ENCODE assay signal across 14 mouse cellular contexts in the genomic region with DNA sequence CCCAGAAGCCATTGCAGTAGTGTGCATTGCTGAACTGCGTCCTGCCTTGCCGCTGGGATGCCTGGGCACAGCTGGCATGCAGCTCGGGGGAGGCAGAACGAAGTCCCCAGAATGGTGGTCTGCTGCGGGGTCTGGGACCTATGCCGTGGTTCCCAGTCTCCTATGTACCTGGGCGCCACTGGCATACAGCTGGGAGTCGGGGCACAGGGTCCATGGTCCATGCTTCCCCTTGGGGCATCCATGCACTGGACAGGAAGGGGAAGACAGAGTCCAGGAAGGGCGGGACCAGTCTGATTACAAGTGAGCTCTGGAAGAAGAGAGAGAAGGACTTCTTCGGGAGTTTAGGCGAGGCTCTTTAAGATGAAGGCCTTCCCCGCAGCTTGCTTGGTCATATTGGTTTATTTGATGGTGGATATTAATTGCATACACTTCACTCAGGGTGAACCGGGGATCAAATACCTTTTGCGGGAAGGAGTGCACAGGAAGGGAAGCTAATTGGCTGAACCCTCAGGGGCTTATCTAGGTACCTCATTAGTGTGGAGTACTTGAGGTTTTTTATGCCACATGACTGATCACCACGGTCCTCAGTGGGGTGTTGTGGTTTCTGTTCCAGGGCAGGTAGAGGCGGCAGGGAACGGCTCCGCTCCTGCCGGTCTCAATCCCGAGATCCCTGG. TPM values are rescaled to one million over a fixed set of nuclear protein-coding genes. Genes with fewer than 3 reads are reported as not detected.
A peak's percentile ranks its signal among the peaks of the same experiment; 100 is the strongest.
DNase-seq lines count a peak whose midpoint lies in the region; ATAC-seq and TF ChIP-seq lines count a peak whose summit lies in the region.
"Had no signal": no experiment of that assay in that cellular context is flagged by ENCODE, and none has a peak within 500 bp of the region (broad histone marks: within the 10 kb centered on the region; RNA-seq: fewer than 3 reads in every experiment).

No protein-coding gene starts in this region.

- TF ChIP-seq POLR2A in kidney, adult 2 months (IDR thresholded peaks at IDR 0.05; ENCODE audit: low read depth, low read length): no peak

- no peak overlapping the region for H3K4me3 ChIP-seq in intestine, embryonic 15.5 days (replicated peaks)
- no peak overlapping the region for H3K4me3 ChIP-seq in intestine, postnatal 0 days (ENCODE audit: low read depth, low read length)
- peak overlapping the region; percentile 61; the same call in 1 of the 2 replicates for H3K4me3 ChIP-seq in G1E (ENCODE audit: low read depth, low read length)
- H3K4me3 ChIP-seq in kidney, adult 2 months (ENCODE audit: insufficient read depth, low read depth, low read length): no peak overlapping the region
- H3K4me3 ChIP-seq in liver, embryonic 14.5 days (ENCODE audit: insufficient read depth in 1 of 2, low read depth in 2 of 2, low read length in 2 of 2): no peak overlapping the region
- no peak overlapping the region for H3K4me3 ChIP-seq in hindbrain, embryonic 14.5 days (replicated peaks; ENCODE audit: low read length)
- no peak overlapping the region for H3K4me3 ChIP-seq in forebrain, embryonic 16.5 days (replicated peaks; ENCODE audit: low read length)
- H3K4me3 ChIP-seq: midbrain, embryonic 12.5 days had no signal

- H3K9ac ChIP-seq in intestine, embryonic 15.5 days: no peak overlapping the region
- no peak overlapping the region for H3K9ac ChIP-seq in intestine, postnatal 0 days (ENCODE audit: low read depth, low read length)
- peak overlapping the region; percentile 2; the same call in 1 of the 2 replicates for H3K9ac ChIP-seq in liver, embryonic 14.5 days (replicated peaks)
- no peak overlapping the region for H3K9ac ChIP-seq in hindbrain, embryonic 14.5 days
- H3K9ac ChIP-seq in forebrain, embryonic 16.5 days (replicated peaks; ENCODE audit: low read depth, low read length): no peak overlapping the region

- peak; percentile 41; the same call in 1 of the 2 replicates for ATAC-seq in intestine, embryonic 15.5 days
- no peak for ATAC-seq in intestine, postnatal 0 days
- no peak for ATAC-seq in G1E (ENCODE audit: extremely low read depth, insufficient number of reproducible peaks, low FRiP score, poor library complexity, severe bottlenecking)
- ATAC-seq in liver, embryonic 14.5 days (ENCODE audit: insufficient read depth): no peak
- no peak for ATAC-seq in hindbrain, embryonic 14.5 days (ENCODE audit: low FRiP score)
- no peak for ATAC-seq in forebrain, embryonic 16.5 days
- ATAC-seq: forebrain, embryonic 14.5 days had no signal

- no peak for DNase-seq in G1E (ENCODE audit: low spot score)
- DNase-seq in kidney, adult 2 months: peak; percentile 67
- DNase-seq in liver, embryonic 14.5 days (ENCODE audit: low read depth in 3 of 3, low spot score in 3 of 3): no peak
- DNase-seq in right cerebral cortex, postnatal 36 days (ENCODE audit: low spot score in 2 of 2): no peak
- no peak for DNase-seq in hindbrain, embryonic 14.5 days (ENCODE audit: low spot score)
- DNase-seq: layer of hippocampus, postnatal 36 days; right cerebral cortex, adult 18-20 months; thymus, postnatal 14 days had no signal

- no peak overlapping the region for H3K27ac ChIP-seq in intestine, embryonic 15.5 days
- no peak overlapping the region for H3K27ac ChIP-seq in intestine, postnatal 0 days (ENCODE audit: low read depth, low read length)
- peak overlapping the region; percentile 95 for H3K27ac ChIP-seq in kidney, adult 2 months (ENCODE audit: insufficient read depth, low read depth, low read length)
- peak overlapping the region; percentile 92 for H3K27ac ChIP-seq in liver, embryonic 14.5 days
- no peak overlapping the region for H3K27ac ChIP-seq in hindbrain, embryonic 14.5 days
- no peak overlapping the region for H3K27ac ChIP-seq in forebrain, embryonic 16.5 days (ENCODE audit: low read length)
- H3K27ac ChIP-seq: midbrain, embryonic 12.5 days had no signal

- no peak overlapping the region for H3K4me2 ChIP-seq in intestine, embryonic 15.5 days (replicated peaks)
- no peak overlapping the region for H3K4me2 ChIP-seq in intestine, postnatal 0 days (replicated peaks; ENCODE audit: low read depth)
- H3K4me2 ChIP-seq in liver, embryonic 14.5 days (ENCODE audit: low read depth): peak overlapping the region; percentile 78
- no peak overlapping the region for H3K4me2 ChIP-seq in hindbrain, embryonic 14.5 days (replicated peaks)
- H3K4me2 ChIP-seq in forebrain, embryonic 16.5 days (ENCODE audit: low read length): no peak overlapping the region
- H3K4me2 ChIP-seq: midbrain, embryonic 12.5 days had no signal

- TF ChIP-seq EP300 in liver, embryonic 14.5 days (IDR thresholded peaks at IDR 0.05; ENCODE audit: low read depth): no peak

- no peak for TF ChIP-seq CTCF in intestine, postnatal 0 days (IDR thresholded peaks at IDR 0.05; ENCODE audit: low read depth)
- no peak for TF ChIP-seq CTCF in G1E (IDR thresholded peaks at IDR 0.05; ENCODE audit: low read depth, low read length)
- TF ChIP-seq CTCF in kidney, adult 2 months (conservative IDR thresholded peaks at IDR 0.05; ENCODE audit: insufficient read depth, insufficient read length, low read depth, low read length): no peak
- TF ChIP-seq CTCF in liver, embryonic 14.5 days (IDR thresholded peaks at IDR 0.05; ENCODE audit: low read depth): no peak

- no peaks in the 10 kb centered on the region for H3K36me3 ChIP-seq in intestine, embryonic 15.5 days
- H3K36me3 ChIP-seq in intestine, postnatal 0 days (ENCODE audit: control insufficient read depth, insufficient read depth): no peaks in the 10 kb centered on the region
- H3K36me3 ChIP-seq in G1E (replicated peaks): no peaks in the 10 kb centered on the region
- no peaks in the 10 kb centered on the region for H3K36me3 ChIP-seq in kidney, adult 2 months (ENCODE audit: control insufficient read depth, insufficient read depth, low read length)
- no peaks in the 10 kb centered on the region for H3K36me3 ChIP-seq in liver, embryonic 14.5 days (replicated peaks; ENCODE audit: control insufficient read depth, insufficient read depth, low read depth)
- no peaks in the 10 kb centered on the region for H3K36me3 ChIP-seq in hindbrain, embryonic 14.5 days (replicated peaks; ENCODE audit: control insufficient read depth, insufficient read depth)
- no peaks in the 10 kb centered on the region for H3K36me3 ChIP-seq in forebrain, embryonic 16.5 days (ENCODE audit: control insufficient read depth, insufficient read depth)
- H3K36me3 ChIP-seq: midbrain, embryonic 12.5 days had no signal

- H3K4me1 ChIP-seq in intestine, embryonic 15.5 days (replicated peaks): peaks cover 10% of the 10 kb centered on the region; the same call in 1 of the 2 replicates
- 0 out of 2 replicates have a peak, but pooled peaks cover 7% of the 10 kb centered on the region for H3K4me1 ChIP-seq in intestine, postnatal 0 days (replicated peaks; ENCODE audit: control insufficient read depth, insufficient read depth, low read length)
- peaks cover 68% of the 10 kb centered on the region for H3K4me1 ChIP-seq in G1E (ENCODE audit: insufficient read depth, low read depth, low read length)
- H3K4me1 ChIP-seq in kidney, adult 2 months (ENCODE audit: control insufficient read depth, insufficient read depth, low read length): peaks cover 17% of the 10 kb centered on the region
- peaks cover 32 to 46% of the 10 kb centered on the region in 2 experiments for H3K4me1 ChIP-seq in liver, embryonic 14.5 days (replicated peaks; ENCODE audit: control insufficient read depth in 2 of 2, insufficient read depth in 2 of 2, low read length in 1 of 2)
- no peaks in the 10 kb centered on the region for H3K4me1 ChIP-seq in hindbrain, embryonic 14.5 days (replicated peaks; ENCODE audit: control insufficient read depth, insufficient read depth, low read length)
- peaks cover 2% of the 10 kb centered on the region; the same call in 1 of the 2 replicates for H3K4me1 ChIP-seq in forebrain, embryonic 16.5 days (replicated peaks; ENCODE audit: control insufficient read depth, insufficient read depth, low read length)

- no peaks in the 10 kb centered on the region for H3K9me3 ChIP-seq in intestine, embryonic 15.5 days
- no peaks in the 10 kb centered on the region for H3K9me3 ChIP-seq in intestine, postnatal 0 days (ENCODE audit: control insufficient read depth)
- H3K9me3 ChIP-seq in G1E (replicated peaks): no peaks in the 10 kb centered on the region
- H3K9me3 ChIP-seq in liver, embryonic 14.5 days (ENCODE audit: control insufficient read depth, low read length): no peaks in the 10 kb centered on the region
- no peaks in the 10 kb centered on the region for H3K9me3 ChIP-seq in hindbrain, embryonic 14.5 days (ENCODE audit: control insufficient read depth, low read length)
- no peaks in the 10 kb centered on the region for H3K9me3 ChIP-seq in forebrain, embryonic 16.5 days (ENCODE audit: control insufficient read depth, low read length)
- H3K9me3 ChIP-seq: midbrain, embryonic 12.5 days had no signal

- no peaks in the 10 kb centered on the region for H3K27me3 ChIP-seq in intestine, embryonic 15.5 days (replicated peaks)
- no peaks in the 10 kb centered on the region for H3K27me3 ChIP-seq in intestine, postnatal 0 days (replicated peaks; ENCODE audit: control insufficient read depth, insufficient read depth, low read length)
- peaks cover 3% of the 10 kb centered on the region; the same call in 1 of the 2 replicates for H3K27me3 ChIP-seq in G1E (ENCODE audit: insufficient read depth, low read length)
- no peaks in the 10 kb centered on the region for H3K27me3 ChIP-seq in kidney, adult 2 months (replicated peaks; ENCODE audit: control insufficient read depth, insufficient read depth, low read length)
- no peaks in the 10 kb centered on the region for H3K27me3 ChIP-seq in liver, embryonic 14.5 days (ENCODE audit: control insufficient read depth, insufficient read depth, low read length)
- H3K27me3 ChIP-seq in hindbrain, embryonic 14.5 days (ENCODE audit: control insufficient read depth, insufficient read depth, low read length): no peaks in the 10 kb centered on the region
- H3K27me3 ChIP-seq in forebrain, embryonic 16.5 days (replicated peaks; ENCODE audit: control insufficient read depth, insufficient read depth, low read length): no peaks in the 10 kb centered on the region
- H3K27me3 ChIP-seq: midbrain, embryonic 12.5 days had no signal

- 71% methylated on average over 20 of the region's 20 CpGs for WGBS in intestine, embryonic 15.5 days
- 66% methylated on average over 20 of the region's 20 CpGs for WGBS in intestine, postnatal 0 days
- WGBS in kidney, adult 2 months: 47% methylated on average over 20 of the region's 20 CpGs
- WGBS in liver, embryonic 14.5 days (ENCODE audit: insufficient replicate concordance): 55% methylated on average over 20 of the region's 20 CpGs
- 78% methylated on average over 20 of the region's 20 CpGs for WGBS in hindbrain, embryonic 14.5 days
- 66% methylated on average over 20 of the region's 20 CpGs for WGBS in forebrain, embryonic 16.5 days

RNA-seq across cellular contexts. Expression of a gene that starts 24.9 kb away (rescaled TPM):
- 13.9 and 14.5 TPM in 2 replicates for polyA plus RNA-seq in intestine, embryonic 15.5 days (2015; fragmentation: Nextera tagmentation; extraction: Ambion mirVana)
- 4.1 and 4.7 TPM in 2 replicates for polyA plus RNA-seq in intestine, postnatal 0 days (2015; fragmentation: Nextera tagmentation; extraction: Ambion mirVana)
- total RNA-seq in G1E (2014; fragmentation: Nextera tagmentation): not detected in 2 replicates
- 0.11 and 0.12 TPM in 2 replicates for total RNA-seq in G1E (2017)
- polyA plus RNA-seq in G1E (2012): not detected in 2 replicates
- polyA plus RNA-seq in kidney, adult 2 months (2012; rRNA removed): 0.11 and 0.31 TPM in 2 replicates
- polyA plus RNA-seq in liver, embryonic 14.5 days (2012; rRNA removed): 0.02 and 0.36 TPM in 2 replicates
- polyA plus RNA-seq in liver, embryonic 14.5 days (2014; fragmentation: Nextera tagmentation; extraction: Ambion mirVana): 0.09 TPM in 1 of 2 replicates, not detected in the other
- polyA plus RNA-seq in hindbrain, embryonic 14.5 days (2014; fragmentation: Nextera tagmentation; extraction: Ambion mirVana): 608 and 616 TPM in 2 replicates
- 272 and 295 TPM in 2 replicates for polyA plus RNA-seq in forebrain, embryonic 16.5 days (2015; fragmentation: Nextera tagmentation; extraction: Ambion mirVana)
- polyA plus RNA-seq: C2C12 had no signal

RNA-seq across cellular contexts. Expression of a gene that starts 25.3 kb away (rescaled TPM):
- polyA plus RNA-seq in intestine, embryonic 15.5 days (2015; fragmentation: Nextera tagmentation; extraction: Ambion mirVana): 48.4 and 49.1 TPM in 2 replicates
- 22.0 and 23.0 TPM in 2 replicates for polyA plus RNA-seq in intestine, postnatal 0 days (2015; fragmentation: Nextera tagmentation; extraction: Ambion mirVana)
- total RNA-seq in G1E (2014; fragmentation: Nextera tagmentation) (148 TPM in 2 replicates), G1E (2017) (136 and 158 TPM in 2 replicates)
- polyA plus RNA-seq in G1E (2012): 7.2 and 17.0 TPM in 2 replicates
- 32.2 and 36.3 TPM in 2 replicates for polyA plus RNA-seq in kidney, adult 2 months (2012; rRNA removed)
- 10.7 and 14.9 TPM in 2 replicates for polyA plus RNA-seq in liver, embryonic 14.5 days (2012; rRNA removed)
- polyA plus RNA-seq in liver, embryonic 14.5 days (2014; fragmentation: Nextera tagmentation; extraction: Ambion mirVana): 45.0 and 52.3 TPM in 2 replicates
- polyA plus RNA-seq in hindbrain, embryonic 14.5 days (2014; fragmentation: Nextera tagmentation; extraction: Ambion mirVana): 84.9 and 93.8 TPM in 2 replicates
- polyA plus RNA-seq in forebrain, embryonic 16.5 days (2015; fragmentation: Nextera tagmentation; extraction: Ambion mirVana): 76.8 and 81.4 TPM in 2 replicates

Comparison
In these comparisons a context has a peak if more than half of its experiments do, and no peak if none do; other contexts are left out.
1. H3K27ac ChIP-seq: peak in kidney, adult 2 months (single experiment) and liver, embryonic 14.5 days (single experiment); none in intestine, embryonic 15.5 days (single experiment), intestine, postnatal 0 days (single experiment), hindbrain, embryonic 14.5 days (single experiment) and forebrain, embryonic 16.5 days (single experiment).
2. RNA of a gene that starts 24.9 kb away (polyA plus RNA-seq): 608 to 616 TPM in hindbrain, embryonic 14.5 days and 272 to 295 TPM in forebrain, embryonic 16.5 days; 13.9 to 14.5 TPM in intestine, embryonic 15.5 days, 4.1 to 4.7 TPM in intestine, postnatal 0 days, 0.11 to 0.31 TPM in kidney, adult 2 months, 0.02 to 0.36 TPM in liver, embryonic 14.5 days and not detected in G1E; every median in the first group is over 10 times any median in the second.